Mouse (Mus musculus): ENCODE measurements around the gene Ano2.

DNA sequence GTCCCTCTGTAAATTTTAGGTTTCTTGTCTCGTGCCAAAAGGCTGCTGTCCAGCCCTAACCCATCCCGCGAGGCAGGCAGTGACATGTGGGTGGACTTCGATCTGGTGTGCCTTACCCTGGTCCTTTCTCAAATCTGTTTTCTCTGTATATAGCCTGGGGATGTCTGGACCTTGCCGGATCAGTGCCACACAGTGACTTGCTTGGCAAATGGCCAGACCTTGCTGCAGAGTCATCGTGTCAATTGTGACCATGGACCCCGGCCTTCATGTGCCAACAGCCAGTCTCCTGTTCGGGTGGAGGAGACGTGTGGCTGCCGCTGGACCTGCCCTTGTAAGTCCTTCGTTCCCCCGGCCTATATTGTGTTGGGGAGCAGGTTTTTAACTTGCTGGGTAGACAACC lies 41.3 kb upstream of the Ano2 start:
- no peak for TF ChIP-seq POLR2A (IDR thresholded peaks at IDR 0.05; ENCODE audit: control insufficient read depth, low read depth, low read length)
- TF ChIP-seq CTCF (IDR thresholded peaks at IDR 0.05; ENCODE audit: control insufficient read depth, insufficient read depth, insufficient replicate concordance, low read depth, low read length): no peak
